Mouse (Mus musculus) spleen, postnatal 4 days (tissue): ENCODE data around the gene Gng3.
"Not testable (repeated sequence)": the region's sequence is repeated elsewhere in the genome, so short reads cannot be mapped to it uniquely, and the experiment has no call there.

Experiments
- DNase-seq, 2 experiments: peaks; one replicate each; pipeline ENCODE4 v3.0.0; 2022; ENCODE audit warnings: low spot score in 2 of 2

The Gng3 gene

DNA sequence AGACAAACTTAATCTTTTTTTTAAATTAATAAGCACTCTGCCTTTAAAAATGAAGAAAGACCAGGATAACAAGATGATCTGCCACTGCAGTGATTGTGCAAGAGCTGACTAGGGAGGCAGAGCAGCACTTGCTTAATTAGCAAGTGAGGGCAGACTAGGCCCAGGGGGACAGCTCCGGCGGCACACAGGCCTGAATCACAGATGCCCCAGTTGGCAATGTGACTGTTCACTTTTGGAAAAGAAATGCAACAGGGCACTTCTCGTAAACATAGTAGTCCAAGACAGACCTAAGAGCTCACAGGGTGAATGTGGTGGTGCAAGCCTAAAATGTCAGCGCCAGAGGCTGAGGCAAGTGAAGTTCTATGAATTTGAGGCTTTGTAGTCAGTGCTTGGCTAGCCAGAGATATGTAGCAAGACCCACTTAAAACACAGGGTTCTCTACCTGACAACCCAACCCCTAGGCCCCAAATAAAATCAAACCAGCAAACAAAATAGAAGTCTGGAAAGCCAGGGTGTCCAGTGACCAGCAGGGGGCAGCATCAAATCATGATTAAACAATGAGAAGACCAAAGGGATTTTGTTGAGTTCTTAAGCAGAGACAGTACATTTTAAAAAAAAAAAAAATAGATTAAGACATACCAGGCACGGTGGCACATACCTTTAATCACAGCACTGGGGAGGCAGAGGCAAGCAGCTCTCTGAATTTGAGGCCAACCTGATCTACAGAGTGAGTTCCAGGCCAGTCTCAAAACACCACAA is 5.6 kb upstream of the Gng3 start:
- peak; percentile 76 to 92 for DNase-seq

DNA sequence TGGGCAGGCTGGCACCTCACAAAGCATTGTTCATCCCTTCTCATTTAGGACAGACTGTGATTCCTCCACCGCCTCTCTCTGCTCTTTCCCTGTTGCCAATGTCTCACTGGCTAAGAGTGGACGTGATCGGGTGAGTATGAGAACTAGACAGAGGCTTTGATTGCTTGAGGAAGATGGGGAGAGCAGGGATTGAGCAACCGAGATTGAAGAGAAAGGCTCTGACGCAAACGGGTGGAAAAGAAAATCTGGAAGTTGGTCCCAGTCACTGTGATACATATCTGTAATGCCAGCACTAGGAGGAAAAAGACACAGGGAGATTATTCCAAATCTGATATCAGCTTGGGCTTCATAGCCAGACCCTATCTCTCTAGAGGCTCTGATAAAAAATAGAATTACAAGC is 4.0 kb upstream of the Gng3 start:
- no peak for DNase-seq

DNA sequence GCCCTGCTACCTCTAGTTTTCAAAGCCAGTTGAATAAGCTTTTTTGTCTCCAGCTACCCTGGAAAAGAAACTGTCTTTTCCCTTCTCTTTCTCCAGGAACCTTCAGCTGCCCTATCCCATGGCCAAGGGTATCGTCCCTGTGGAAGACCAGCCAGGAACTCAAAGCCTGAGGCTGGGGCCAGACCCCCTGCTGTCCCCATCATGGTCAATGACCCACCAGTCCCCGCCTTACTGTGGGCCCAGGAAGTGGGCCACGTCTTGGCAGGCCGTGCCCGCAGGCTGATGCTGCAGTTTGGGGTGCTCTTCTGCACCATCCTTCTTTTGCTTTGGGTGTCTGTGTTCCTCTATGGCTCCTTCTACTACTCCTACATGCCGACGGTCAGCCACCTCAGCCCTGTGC is 2.0 kb upstream of the Gng3 start:
- DNase-seq: no peak

DNA sequence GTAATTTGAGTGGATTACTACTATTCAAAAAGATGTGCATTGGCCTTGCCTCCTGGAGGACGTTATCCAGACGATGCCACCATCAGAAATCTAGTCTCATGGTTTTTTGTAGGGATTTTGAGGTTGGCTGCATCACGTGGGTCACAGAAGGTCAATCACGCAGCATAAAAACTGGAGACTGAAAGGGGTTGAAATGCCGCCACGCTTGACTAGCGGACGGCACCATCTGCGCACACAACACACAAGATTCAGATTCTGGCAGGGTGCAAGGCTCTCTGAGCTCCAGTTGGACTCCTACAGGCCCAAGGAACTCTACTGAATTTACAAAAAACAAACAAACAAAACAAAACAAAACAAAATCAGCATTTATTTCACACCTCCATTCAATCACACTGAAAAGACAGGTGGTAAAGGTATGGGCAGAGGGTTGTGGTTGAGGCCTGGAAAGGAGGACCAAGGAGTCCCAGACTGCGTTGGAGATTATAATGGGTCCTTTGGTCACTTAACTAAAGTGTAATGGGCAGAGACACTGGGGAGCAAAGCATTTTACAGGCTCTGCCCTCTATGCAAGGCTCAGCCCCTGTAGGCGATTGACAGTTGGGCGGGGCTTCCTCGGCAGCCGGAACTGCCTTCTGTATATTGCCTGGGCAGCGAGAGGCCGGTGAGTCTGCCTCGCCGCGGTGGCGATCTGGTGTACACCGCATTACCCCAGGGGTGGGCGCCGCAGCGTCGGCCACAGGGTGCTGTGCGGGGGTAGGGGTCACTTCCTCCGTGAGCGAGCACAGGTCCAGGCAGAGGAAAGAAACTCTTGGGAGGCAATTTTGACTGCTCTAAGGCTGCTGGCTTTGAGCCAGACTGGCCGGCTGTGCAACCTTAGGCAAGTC is 1.2 kb upstream of the Gng3 start:
- DNase-seq: peak; percentile 79 to 88

DNA sequence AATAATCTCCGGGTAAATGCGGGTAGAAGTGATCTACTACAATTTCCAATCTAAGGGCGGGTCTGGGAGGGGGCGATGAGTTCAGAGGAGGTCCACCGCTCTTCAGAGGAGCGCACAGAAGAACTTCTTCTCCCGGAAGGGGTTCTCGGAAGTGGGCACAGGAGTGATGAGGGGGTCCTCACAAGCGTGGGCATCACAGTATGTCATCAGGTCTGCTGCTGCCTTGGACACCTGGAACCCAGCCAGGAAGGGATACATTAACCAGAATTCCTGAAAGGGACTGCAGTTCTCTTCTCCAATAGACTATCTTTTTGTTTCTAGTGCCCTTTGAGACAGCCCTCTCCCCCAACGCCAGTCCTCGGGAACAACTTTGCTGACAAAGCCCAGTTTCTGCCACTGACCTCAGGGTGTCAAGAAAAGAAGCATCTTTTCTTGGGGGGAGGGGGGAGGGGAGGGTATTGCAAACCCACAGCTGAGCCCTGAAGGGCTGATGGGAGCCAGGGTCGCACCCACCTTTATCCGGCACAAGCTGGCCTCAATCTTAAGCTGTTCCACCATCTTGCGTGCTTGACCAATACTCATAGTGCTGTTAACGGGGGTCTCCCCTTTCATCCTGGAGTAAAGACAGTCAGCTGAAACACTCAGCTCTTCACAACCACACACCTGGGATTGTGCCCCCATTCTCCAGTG is 808 bp downstream of the Gng3 start:
- DNase-seq: peak; percentile 27 to 66

- DNase-seq: peak; percentile 83 to 92
Measured at GRCm38 (mm10) chr19:8837251-8837791, 1.7 kb downstream of the Gng3 start, which contains the start of gene Bscl2. Gene Bscl2, plus strand, starts transcription at chr19:8837467.

DNA sequence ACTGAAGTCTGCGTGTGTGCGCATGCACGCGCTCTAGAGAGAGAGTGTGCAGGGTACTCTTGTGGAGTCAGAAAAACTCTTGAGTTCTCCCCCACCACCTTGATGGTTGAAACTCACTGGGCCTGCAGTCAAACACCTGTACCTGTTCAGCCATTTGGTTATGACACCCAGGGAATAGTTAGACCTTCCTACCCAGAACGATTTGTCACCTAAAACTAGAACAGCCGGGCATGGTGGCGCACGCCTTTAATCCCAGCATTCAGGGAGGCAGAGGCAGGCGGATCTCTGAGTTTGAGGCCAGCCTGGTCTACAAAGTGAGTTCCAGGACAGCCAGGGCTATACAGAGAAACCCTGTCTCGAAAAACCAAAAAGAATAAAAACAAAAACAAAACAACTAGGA is 2.7 kb downstream of the Gng3 start:
- not testable (repeated sequence) for DNase-seq

DNA sequence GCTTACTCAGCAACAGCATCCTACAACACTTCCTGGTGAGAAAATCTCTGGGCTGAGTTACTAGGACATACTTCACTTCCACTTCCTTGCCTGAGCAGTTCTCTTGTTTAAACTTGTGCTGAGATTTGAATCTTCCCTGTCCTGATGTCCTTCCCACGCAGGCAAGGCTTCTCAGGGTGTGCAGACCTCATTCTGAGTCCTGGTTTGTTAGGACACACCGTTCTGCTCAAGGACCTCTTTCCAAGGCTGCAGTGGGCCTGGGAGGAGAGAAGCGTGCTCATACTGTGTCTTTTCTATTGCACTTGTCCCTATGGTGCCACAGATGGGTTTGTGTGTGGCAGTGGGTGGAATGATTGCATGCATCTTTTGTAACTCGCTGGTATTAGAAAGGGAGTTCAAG is 6.0 kb downstream of the Gng3 start:
- no peak for DNase-seq

DNA sequence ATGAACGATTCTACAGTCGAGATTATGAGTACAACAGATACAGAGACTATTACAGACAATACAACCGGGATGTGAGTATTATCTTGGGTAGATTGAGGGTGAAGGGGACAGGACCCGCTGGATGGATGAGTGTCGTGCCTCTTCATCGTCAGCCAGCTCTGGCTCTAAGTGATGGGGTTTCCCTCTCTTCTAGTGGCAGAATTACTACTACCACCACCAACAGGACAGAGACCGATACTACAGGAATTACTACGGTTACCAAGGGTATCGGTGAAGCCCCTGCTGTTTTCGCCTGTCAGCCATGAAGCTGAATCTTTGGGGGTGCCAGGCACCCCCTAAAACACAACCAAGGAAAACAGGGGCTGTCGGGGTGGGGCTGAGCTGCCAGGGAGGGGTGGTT is 7.7 kb downstream of the Gng3 start:
- DNase-seq: no peak

DNA sequence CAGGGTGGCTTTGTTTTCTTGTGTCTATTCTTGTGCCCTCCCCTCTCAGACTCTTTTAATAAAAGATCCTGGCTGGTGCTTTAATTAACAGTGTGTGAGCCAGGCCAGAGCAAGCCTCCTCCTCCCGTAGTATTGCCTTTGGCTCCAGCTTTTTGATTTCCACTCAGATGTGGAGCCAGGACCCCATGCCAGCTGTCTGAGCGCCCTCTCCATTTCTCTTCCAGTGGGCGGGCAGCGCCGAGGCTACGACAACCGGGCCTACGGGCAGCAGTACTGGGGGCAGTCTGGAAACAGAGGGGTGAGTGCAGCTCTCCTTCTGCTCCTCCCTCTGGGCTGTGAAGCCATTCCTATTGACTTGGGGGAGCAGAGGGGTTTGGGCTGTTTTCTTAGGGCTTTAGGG is 8.3 kb downstream of the Gng3 start:
- no peak for DNase-seq

DNA sequence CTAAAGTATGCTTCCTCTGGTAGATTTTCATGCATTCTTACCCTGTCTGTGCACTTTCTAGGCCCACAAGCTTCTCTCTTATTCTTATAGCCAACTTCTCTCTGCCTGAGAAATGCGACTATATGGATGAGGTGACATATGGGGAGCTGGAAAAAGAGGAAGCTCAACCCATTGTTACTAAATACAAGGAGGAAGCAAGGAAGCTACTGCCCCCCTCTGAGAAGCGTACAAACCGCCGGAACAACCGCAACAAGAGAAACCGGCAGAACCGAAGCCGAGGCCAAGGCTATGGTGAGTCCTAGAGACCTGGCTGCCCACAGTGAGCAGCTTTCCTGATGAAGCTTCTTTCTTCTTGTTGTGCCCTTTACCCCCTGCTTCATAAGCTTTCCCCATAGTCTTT is 9.3 kb downstream of the Gng3 start, which contains the start of gene AC129217.1:
Gene AC129217.1, plus strand, starts transcription at position 114 of the 400 bp plus-strand sequence.
- peak in 1 of 2 experiments; percentile 67 for DNase-seq

- no peak for DNase-seq
Measured at GRCm38 (mm10) chr19:8822696-8823095, 16.3 kb downstream of the Gng3 start.

DNA sequence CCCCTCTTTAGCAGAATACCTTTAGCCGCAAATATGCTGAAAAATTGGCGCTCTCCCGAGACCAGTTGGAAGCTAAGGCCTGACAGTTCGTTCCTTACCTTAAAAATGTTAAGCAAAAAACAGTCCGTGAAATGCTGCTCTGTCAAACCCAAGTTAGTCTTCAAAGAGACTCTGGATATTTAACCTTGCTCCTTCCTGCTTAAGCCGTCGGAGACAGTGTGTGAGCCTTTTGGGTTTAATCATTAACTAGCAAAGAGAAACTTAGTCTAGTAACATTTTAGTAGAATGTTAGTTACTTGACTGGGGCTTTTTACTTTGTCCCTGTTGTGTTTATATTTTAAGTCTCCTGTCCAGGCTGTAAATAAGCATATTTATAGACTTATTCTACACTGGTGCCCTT is 17.8 kb downstream of the Gng3 start:
- DNase-seq: no peak

- DNase-seq: peak; percentile 68 to 84
Measured at GRCm38 (mm10) chr19:8820424-8820956, 18.5 kb downstream of the Gng3 start.

DNA sequence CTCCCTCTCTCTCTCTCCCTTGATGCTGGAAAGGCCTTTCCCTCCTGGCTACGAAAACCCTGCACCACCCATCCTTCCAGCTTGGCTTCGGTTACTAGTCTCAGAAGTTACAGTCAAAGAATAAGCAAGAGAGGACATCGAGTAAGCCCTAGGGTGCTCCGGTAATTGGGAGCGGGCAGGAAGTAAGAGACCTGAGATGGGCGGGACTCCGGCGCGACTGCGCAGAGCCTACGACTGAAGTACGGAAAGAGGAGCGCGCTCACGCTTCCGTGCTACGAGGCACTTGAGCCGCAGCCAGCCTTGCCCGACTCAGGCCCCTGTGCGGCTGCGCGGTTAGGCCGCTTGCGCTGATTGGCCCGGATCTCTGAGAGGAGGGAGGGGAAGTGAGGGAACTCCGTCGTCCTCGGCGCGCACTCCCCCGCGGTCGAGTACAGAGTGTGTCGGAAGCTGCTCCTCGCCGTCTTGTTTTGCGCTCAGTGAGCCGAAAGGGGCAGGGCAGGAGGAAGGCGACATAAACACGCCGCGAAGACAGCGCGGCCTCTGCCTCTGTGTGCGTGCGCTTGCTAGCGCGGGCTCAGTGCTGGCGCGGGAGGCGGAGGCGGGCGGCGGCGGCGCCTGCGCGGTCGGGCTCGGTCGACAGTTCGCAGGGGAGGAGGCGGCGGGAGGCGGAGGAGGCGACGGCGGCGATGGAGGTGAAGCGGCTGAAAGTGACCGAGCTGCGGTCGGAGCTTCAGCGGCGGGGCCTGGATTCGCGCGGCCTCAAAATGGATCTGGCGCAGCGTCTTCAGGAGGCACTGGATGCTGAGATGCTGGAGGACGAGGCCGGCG is 19.2 kb downstream of the Gng3 start, which contains the start of gene Hnrnpul2:
Gene Hnrnpul2, plus strand, starts transcription at position 415 of the 828 bp plus-strand sequence.
- peak; percentile 96 to 98 for DNase-seq

- DNase-seq: peak; percentile 92
Measured at GRCm38 (mm10) chr19:8818801-8819595, 20.0 kb downstream of the Gng3 start, which contains the start of gene Ttc9c. Gene Ttc9c, minus strand, starts transcription at chr19:8819333.

GRCm38 (mm10) chr19:8818301-8818798 is 20.6 kb downstream of the Gng3 start:
- DNase-seq: no peak

DNA sequence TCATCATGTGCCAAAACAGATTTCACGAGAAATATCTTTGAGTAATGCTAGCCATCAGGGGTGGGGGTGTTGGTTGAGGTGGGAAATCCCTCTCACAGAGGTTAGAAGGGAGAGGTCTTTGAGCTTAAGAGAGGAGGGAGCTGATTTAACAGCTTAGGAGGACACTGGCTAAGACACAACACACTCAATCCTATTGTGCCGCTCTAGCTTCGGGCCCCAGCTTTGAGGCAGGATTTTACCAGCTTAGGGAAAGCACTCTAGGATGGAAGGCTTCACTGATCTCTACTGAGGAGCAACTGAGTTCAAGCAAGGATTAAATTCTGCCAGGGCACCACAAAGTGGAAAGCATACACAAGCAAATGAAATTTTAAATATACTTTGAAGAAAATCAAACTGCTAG is 22.0 kb downstream of the Gng3 start:
- no peak for DNase-seq

DNA sequence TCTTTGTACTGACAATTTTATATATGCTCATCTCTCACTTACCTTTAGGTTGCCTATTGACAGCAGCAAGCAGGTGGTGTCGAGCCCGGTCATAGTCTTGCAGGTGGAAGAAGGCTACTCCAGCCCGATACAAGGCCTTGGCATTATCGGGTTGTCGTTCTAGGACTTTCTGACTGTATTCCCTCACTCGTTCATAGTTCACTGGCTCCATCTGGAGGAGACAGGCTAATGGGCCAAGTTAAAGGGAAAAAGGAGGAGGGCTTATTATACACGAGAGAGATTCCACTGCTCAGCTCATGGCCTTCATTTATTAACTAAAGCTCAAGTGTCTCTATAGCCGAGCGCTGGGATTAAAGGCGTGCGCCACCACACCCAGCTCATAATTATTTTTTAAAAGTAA is 23.2 kb downstream of the Gng3 start:
- DNase-seq: no peak
